Mouse (Mus musculus) right cerebral cortex, adult 18-20 months (tissue): ENCODE measurements at regions not wholly inside any gene's neighbourhood (a gene's known extent, or its start where the extent isn't known, plus 50 kb on each side); places are given as distances from the start of the nearest gene placed in this dataset.
A peak's percentile ranks its signal among the peaks of the same experiment; 100 is the strongest.

Experiments used
- DNase-seq: peaks from one replicate; pipeline ENCODE4 v3.0.0; 2022; ENCODE audit warnings: mixed read lengths

DNA sequence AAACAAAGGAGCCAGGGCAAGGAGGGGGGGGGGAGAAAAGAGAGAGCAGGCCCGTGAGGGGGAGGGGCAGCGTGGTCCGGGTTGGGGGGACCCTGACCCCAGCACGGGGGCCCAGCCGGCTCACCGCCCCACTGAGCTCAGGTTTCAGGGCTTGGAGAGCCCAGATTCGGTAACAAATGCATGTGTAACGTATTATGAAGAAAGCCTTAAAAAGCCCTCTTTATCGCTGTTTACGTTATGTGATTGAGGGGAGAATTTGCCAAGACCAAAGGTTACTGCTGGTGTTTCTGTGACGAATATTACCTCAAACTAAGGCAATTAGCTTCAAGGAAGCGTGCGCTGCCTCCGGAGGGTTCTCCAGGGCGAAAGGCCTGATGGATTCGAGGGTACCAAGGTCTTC lies 54.2 kb downstream of the Barx1 start:
- no peak for DNase-seq

DNA sequence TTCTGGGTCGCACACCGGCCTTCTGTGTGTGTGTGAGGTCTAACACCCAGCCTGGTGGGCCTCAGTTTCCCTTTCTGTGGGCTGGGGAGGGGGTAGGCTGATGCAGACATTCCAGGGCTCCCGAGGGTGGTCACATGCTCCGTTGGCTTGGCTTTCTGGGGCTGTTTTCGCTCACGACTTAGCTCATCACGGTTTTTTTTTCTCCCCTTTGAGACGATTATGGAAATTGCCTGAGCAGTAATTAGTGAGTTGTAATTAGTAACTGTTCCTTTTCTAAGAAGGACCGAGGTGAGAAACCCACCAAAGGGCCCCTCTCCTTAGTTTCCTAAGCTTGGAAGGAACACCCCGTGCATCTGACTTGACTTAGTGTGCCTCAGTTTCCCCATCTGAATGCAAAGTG lies 54.7 kb downstream of the Barx1 start:
- no peak for DNase-seq

DNA sequence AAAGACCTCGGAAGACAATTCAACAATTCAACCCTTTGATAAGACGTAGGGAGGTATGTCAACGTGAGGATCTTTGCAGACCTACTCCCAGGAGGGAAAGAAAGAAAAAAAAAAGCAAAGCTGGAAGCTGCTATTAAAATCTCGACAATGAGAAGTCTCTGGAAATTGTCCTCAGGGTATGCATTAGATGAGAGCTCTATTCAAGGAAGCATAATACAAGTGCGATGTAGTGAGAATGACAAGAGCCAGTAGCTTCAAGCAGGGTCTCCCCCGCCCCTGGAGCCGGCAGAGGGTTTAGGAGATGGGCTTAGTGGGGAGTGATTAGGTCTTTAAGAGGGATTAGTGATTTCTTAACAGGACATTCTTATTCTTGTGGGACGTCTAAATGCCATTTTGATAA lies 60.9 kb downstream of the Barx1 start:
- no peak for DNase-seq

DNA sequence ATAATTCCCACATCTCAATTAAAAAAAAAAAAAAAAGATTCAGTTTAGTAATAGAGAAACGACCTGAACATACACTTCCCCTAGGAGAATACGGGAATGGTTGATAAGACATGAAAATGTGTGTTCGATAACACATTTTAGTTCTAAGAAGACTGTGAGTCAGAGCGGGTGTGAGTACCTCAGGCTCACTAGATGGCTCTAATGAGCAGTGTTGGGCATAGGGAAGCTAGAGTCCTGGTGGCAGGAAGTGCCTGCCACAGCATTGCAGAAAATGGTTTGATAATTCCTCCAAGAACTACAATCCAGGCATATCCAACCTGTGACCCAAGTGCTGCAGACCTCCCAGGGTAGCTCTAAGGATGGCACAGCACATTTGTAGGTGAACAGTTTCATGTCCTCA lies 63.6 kb downstream of the Barx1 start:
- DNase-seq = peak; percentile 7

DNA sequence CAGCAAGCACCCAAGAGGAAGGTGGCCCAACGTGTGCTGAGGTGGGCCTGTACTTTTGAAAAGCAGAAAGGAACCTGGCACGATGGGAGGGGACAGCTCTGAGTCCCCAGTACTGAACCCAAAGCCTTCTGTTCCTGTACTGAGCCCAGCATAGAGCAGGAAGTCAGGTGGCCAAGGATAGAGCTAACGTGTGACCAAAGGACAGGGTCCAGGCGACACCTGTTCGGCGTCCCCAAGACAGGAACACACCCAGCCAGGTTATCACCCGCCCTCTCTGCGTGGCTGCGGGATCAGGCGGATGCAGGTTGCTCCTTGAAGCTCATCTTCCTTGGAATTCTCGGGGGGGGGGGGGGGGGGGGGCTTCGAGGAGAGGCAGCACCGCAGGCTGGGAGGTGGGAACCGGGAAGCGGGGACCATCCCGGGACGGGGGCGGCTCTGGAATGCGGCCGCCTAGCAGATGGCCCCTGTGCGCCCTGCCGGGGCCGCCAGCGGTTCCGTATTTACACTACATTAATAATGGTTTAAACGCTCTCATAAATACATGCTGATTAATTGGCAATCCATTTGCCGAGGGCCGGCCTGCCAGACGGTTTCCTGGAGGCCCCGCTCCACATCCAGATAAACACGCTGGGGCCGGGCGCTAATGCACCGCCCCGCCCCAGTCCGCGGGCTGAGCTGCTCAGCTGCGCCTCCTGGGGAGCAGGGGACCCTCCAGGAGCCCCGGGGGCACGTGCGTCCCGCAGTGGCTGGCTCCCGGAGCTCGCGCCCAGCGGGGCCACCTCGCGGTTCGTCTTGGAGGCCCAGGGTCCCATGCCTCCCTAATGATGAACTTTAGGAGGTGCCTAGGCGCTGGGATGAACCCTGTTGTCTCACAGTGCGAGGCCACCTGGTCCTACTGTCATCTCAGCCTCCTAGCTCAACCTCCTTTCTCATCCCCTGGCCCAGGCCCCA lies 68.5 kb downstream of the Barx1 start:
- DNase-seq = no peak

DNA sequence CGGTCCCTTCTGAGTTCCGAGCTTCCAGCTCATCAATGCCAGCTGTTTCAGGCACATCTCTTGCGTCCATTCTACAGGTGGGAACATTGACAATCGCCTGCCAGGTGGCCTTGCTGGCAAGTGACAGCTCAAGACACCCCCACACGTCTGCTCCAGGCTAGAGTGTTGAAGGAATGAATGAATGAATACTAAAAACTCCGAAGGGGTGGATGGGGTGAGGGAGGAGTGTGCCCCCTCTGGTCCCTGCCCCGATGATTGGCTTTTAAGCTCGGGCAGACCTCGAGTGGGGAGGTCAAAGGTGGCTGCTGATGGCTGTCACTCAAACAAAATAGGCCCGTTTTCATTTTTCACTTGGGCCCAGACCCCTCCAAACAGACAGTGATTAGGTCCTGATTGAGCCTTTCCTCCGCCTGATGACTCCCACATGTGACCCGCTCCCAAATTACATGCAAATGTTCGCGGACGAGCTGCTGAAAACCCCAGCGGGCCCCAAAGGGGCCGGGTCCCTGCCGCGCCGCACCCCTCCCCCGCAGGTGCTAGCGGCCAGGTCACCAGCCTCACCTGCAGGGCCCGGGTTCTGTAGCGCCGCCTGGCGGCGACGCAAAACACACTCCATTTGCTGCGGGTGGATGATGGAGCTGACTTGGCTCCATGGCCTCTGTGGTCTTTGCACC lies 69.5 kb downstream of the Barx1 start:
- no peak for DNase-seq

DNA sequence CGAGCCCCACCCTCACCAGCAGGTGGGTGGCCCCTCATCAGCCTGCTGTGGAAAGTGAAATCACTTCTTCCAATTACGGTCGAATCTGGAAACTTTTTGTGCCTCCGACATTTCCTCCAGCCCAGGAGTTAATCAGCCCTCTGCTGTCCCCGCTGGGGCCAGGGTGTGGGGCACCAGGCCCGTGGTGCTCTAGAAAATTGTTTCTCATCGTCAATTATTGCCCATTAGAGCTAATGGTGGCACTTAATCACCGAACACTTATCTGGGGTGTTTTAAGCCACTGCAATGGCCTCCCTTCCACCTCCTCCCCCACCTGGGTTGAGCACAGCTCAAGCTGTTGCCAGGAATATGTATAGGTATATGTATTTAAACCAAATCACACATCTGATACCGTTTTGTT lies 72.2 kb downstream of the Barx1 start:
- no peak for DNase-seq

DNA sequence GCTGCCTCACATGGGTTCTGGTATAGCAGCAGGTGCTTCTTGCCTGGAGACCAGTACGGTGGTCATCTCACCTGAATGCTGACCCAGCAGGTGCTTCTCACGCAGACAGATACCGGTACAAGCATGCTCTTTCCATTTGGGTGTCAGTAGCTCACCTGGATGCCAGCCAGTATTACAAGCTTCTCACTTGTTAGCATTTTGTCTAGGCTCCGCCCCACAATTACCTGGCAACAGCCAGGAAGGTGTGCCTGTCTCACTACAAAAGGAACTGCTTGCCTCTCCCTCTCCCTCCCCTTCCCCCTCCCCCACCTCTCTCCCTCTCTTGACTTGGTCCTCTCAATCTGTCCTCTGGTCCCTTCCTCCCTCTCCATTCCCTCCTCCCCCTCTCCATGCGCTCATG lies 82.8 kb downstream of the Barx1 start:
- DNase-seq = no peak

DNA sequence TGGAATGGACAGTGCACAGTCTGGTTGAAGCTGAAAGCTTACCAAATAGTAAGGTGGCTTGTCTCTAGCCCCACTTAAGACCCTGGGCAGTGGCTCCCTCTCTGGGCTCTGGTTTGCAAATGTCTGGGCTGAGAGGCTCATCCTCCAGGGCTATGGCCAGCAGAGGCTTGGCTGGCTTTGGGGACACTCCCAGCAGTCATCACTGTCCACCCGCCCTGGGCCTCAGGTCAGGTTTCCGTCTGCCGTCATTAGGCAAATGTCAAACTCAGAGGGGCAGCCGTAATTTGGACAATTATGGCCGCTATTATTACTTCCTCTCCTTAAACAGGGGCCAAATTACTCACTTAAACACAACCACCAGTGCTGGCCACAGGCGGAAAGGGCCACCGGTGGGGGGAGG lies 83.5 kb downstream of the Barx1 start:
- DNase-seq = no peak
